In the genomic region with DNA sequence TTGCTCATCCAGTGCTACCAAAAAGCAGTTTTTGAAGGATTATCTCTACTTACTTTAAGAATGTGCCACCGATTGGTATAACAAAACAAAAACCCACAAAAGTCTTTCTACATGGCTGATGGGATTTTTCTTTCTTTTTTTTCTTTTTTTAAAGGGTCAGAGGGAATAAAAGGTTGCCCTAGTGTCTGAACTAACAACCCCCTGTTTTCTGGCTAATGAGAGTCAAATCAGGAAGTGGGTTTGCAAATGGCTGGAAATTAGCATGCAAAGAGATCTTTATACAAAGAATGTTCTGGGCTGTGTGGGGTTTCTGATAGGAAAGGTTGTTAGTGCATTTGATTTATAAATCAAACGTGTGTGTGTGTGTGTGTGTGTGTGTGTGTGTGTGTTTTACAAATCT, we compare ENCODE assay signal across 21 mouse cellular contexts. TPM values are rescaled to one million over a fixed set of nuclear protein-coding genes. Genes with fewer than 3 reads are reported as not detected.
"Had no signal": no experiment of that assay in that cellular context is flagged by ENCODE, and none has a peak within 500 bp of the region (broad histone marks: within the 10 kb centered on the region; RNA-seq: fewer than 3 reads in every experiment).

No protein-coding gene starts in this region.

- H3K9me3 ChIP-seq: liver, embryonic 13.5 days; liver, embryonic 15.5 days; lung, embryonic 15.5 days; midbrain, embryonic 10.5 days; midbrain, embryonic 12.5 days had no signal

- H3K4me3 ChIP-seq: liver, embryonic 13.5 days; liver, embryonic 15.5 days; lung, embryonic 15.5 days; midbrain, embryonic 10.5 days; midbrain, embryonic 12.5 days; myocyte had no signal

- DNase-seq: liver, embryonic 13.5 days; liver, postnatal 0 days; lung, adult 2 months; lung, postnatal 4 days; midbrain, embryonic 14.5 days; retina, postnatal 1 day; right cerebral cortex, adult 18-20 months; right cerebral cortex, postnatal 25 days; right cerebral cortex, postnatal 4 days; spleen, adult 18-20 months; thymus, adult 18-20 months; thymus, postnatal 14 days; thymus, postnatal 36 days had no signal

- H3K4me1 ChIP-seq: liver, embryonic 13.5 days had no signal

- H3K4me2 ChIP-seq: liver, embryonic 13.5 days; liver, embryonic 15.5 days; lung, embryonic 15.5 days; midbrain, embryonic 12.5 days had no signal

- H3K9ac ChIP-seq: liver, embryonic 13.5 days; liver, embryonic 15.5 days; liver, postnatal 0 days; lung, embryonic 15.5 days; midbrain, embryonic 12.5 days had no signal

- H3K27ac ChIP-seq: liver, embryonic 13.5 days; liver, embryonic 15.5 days; lung, embryonic 15.5 days; midbrain, embryonic 10.5 days; midbrain, embryonic 12.5 days had no signal

- H3K36me3 ChIP-seq: liver, embryonic 13.5 days; liver, embryonic 15.5 days; lung, embryonic 15.5 days; midbrain, embryonic 10.5 days; midbrain, embryonic 12.5 days had no signal

- ATAC-seq: liver, postnatal 0 days; lung, postnatal 0 days; midbrain, embryonic 16.5 days had no signal

RNA-seq across cellular contexts. Expression of a gene that starts 6.1 kb away (rescaled TPM):
- polyA plus RNA-seq: liver, embryonic 13.5 days; liver, embryonic 15.5 days; liver, postnatal 0 days; lung, postnatal 0 days; midbrain, embryonic 10.5 days; midbrain, embryonic 12.5 days; midbrain, embryonic 14.5 days; midbrain, embryonic 16.5 days; myocyte; thymus, postnatal 0 days had no signal

RNA-seq across cellular contexts. Expression of a gene that starts 8.7 kb away (rescaled TPM):
- polyA plus RNA-seq: liver, embryonic 13.5 days; liver, embryonic 15.5 days; liver, postnatal 0 days; lung, postnatal 0 days; midbrain, embryonic 10.5 days; midbrain, embryonic 12.5 days; midbrain, embryonic 14.5 days; midbrain, embryonic 16.5 days; myocyte; thymus, postnatal 0 days had no signal

RNA-seq across cellular contexts. Expression of a gene that starts 8.7 kb away (rescaled TPM):
- polyA plus RNA-seq: liver, embryonic 15.5 days; liver, postnatal 0 days; lung, postnatal 0 days; midbrain, embryonic 12.5 days; midbrain, embryonic 14.5 days; midbrain, embryonic 16.5 days; myocyte had no signal

RNA-seq across cellular contexts. Expression of a gene that starts 16.0 kb away (rescaled TPM):
- polyA plus RNA-seq: liver, postnatal 0 days; midbrain, embryonic 10.5 days; midbrain, embryonic 14.5 days; midbrain, embryonic 16.5 days; myocyte had no signal

RNA-seq across cellular contexts. Expression of a gene that starts 22.9 kb away (rescaled TPM):
- polyA plus RNA-seq: liver, embryonic 13.5 days; liver, embryonic 15.5 days; liver, postnatal 0 days; midbrain, embryonic 10.5 days; midbrain, embryonic 12.5 days; midbrain, embryonic 14.5 days; midbrain, embryonic 16.5 days; myocyte had no signal
